Mouse (Mus musculus) heart, adult 8-10 months (tissue): ENCODE measurements around the gene Olfr1321. TPM values are rescaled to one million over a fixed set of nuclear protein-coding genes. Genes with fewer than 3 reads are reported as not detected.

Source experiments
- DNase-seq: peaks from one replicate; pipeline ENCODE4 v3.0.0; 2022; ENCODE audit warnings: low spot score
- total RNA-seq, 4 experiments: library from RNA; stranded (reverse); gene quantifications; 2 replicates each; pipeline ENCODE4 v1.2.4; 2022

Olfr1321 gene
- total RNA-seq, result not detected

GRCm38 (mm10) chrX:49734959-49735358 lies at the start of gene Olfr1321:
Olfr1321 (minus strand) TSS chrX:49735059.
- no peak for DNase-seq

- no peak for DNase-seq
Measured at GRCm38 (mm10) chrX:49770828-49771227, 36.0 kb upstream of the Olfr1321 start.

- no peak for DNase-seq
Measured at GRCm38 (mm10) chrX:49745192-49745591, 10.3 kb upstream of the Olfr1321 start.

Other genes starting within 250 kb of the Olfr1321 start
- gene Olfr1320, start 62.7 kb downstream of the Olfr1321 start, total RNA-seq, result not detected
- gene Igsf1, start 62.7 kb upstream of the Olfr1321 start, total RNA-seq, result 10 to 100 TPM; 21.4 to 48.8 (median 39.2) TPM
- not detected for gene Olfr1322, start 156.4 kb upstream of the Olfr1321 start, total RNA-seq